Mouse (Mus musculus): ENCODE data around the gene Pax6. TPM values are rescaled to one million over a fixed set of nuclear protein-coding genes. Genes with fewer than 3 reads are reported as not detected.
A peak's percentile ranks its signal among the peaks of the same experiment; 100 is the strongest.

Gene Pax6
- polyA plus RNA-seq, 1 experiment from 2014 or later = 24.7 TPM

- Histone ChIP-seq H3K36me3 (no peaks in the 10 kb centered on the region), H3K27ac (no peak overlapping the region), H3K4me1 (replicated peaks) (peaks cover 57% of the 10 kb centered on the region), H3K27me3 (ENCODE audit: insufficient read depth, poor library complexity, severe bottlenecking) (peaks cover 100% of the 10 kb centered on the region), H3K9me3 (no peaks in the 10 kb centered on the region), H3K4me3 (no peak overlapping the region)
- 11% methylated on average over 5 of the region's 5 CpGs for whole genome bisulfite sequencing
- no peak for DNase-seq (ENCODE audit: low spot score)
Measured at GRCm38 (mm10) chr2:105665491-105666250, 3.0 kb upstream of the Pax6 start.

- Histone ChIP-seq H3K4me3 (0 out of 2 replicates have a peak overlapping the region, but pooled peaks have one; percentile 26), H3K27me3 (ENCODE audit: insufficient read depth, poor library complexity, severe bottlenecking) (peaks cover 100% of the 10 kb centered on the region), H3K27ac (no peak overlapping the region), H3K9me3 (no peaks in the 10 kb centered on the region), H3K36me3 (no peaks in the 10 kb centered on the region), H3K4me1 (replicated peaks) (peaks cover 55% of the 10 kb centered on the region)
- WGBS = 2% methylated on average over 6 of the region's 6 CpGs
- peak; percentile 52 for DNase-seq (ENCODE audit: low spot score)
Measured at GRCm38 (mm10) chr2:105666331-105666730, 2.4 kb upstream of the Pax6 start.

- DNase-seq (ENCODE audit: low spot score) = no peak
- Histone ChIP-seq H3K4me1 (replicated peaks) (peaks cover 54% of the 10 kb centered on the region), H3K27ac (no peak overlapping the region), H3K27me3 (ENCODE audit: insufficient read depth, poor library complexity, severe bottlenecking) (peaks cover 100% of the 10 kb centered on the region), H3K36me3 (no peaks in the 10 kb centered on the region), H3K9me3 (no peaks in the 10 kb centered on the region), H3K4me3 (peak overlapping the region; percentile 26)
- under 1% methylated on average over 41 of the region's 41 CpGs for WGBS
Measured at GRCm38 (mm10) chr2:105666763-105667625, 1.7 kb upstream of the Pax6 start.

GRCm38 (mm10) chr2:105667626-105667950 lies 1.1 kb upstream of the Pax6 start:
- Histone ChIP-seq H3K4me1 (replicated peaks) (peaks cover 60% of the 10 kb centered on the region), H3K9me3 (no peaks in the 10 kb centered on the region), H3K36me3 (no peaks in the 10 kb centered on the region), H3K27me3 (ENCODE audit: insufficient read depth, poor library complexity, severe bottlenecking) (peaks cover 100% of the 10 kb centered on the region), H3K4me3 (no peak overlapping the region; the same call in 1 of the 2 replicates), H3K27ac (no peak overlapping the region)
- WGBS = under 1% methylated on average over 11 of the region's 11 CpGs
- DNase-seq (ENCODE audit: low spot score) = peak; percentile 54

GRCm38 (mm10) chr2:105669371-105669861 lies 716 bp downstream of the Pax6 start:
- Histone ChIP-seq H3K4me1 (replicated peaks) (peaks cover 73% of the 10 kb centered on the region), H3K4me3 (peak overlapping the region; percentile 46), H3K27ac (peak overlapping the region; percentile 64; the same call in 1 of the 2 replicates), H3K27me3 (ENCODE audit: insufficient read depth, poor library complexity, severe bottlenecking) (peaks cover 100% of the 10 kb centered on the region), H3K36me3 (no peaks in the 10 kb centered on the region), H3K9me3 (no peaks in the 10 kb centered on the region)
- DNase-seq (ENCODE audit: low spot score) = peak; percentile 60
- under 1% methylated on average over 35 of the region's 35 CpGs for WGBS

GRCm38 (mm10) chr2:105669881-105670730 lies 1.4 kb downstream of the Pax6 start:
- H3K4me1 ChIP-seq (replicated peaks) = peaks cover 80% of the 10 kb centered on the region
- H3K27ac ChIP-seq = peak overlapping the region; percentile 64

GRCm38 (mm10) chr2:105670731-105671095 lies 2.0 kb downstream of the Pax6 start:
- Histone ChIP-seq H3K4me3 (peak overlapping the region; percentile 46), H3K36me3 (no peaks in the 10 kb centered on the region), H3K27me3 (ENCODE audit: insufficient read depth, poor library complexity, severe bottlenecking) (peaks cover 100% of the 10 kb centered on the region), H3K9me3 (no peaks in the 10 kb centered on the region), H3K4me1 (replicated peaks) (peaks cover 85% of the 10 kb centered on the region), H3K27ac (no peak overlapping the region)
- DNase-seq (ENCODE audit: low spot score) = no peak
- 1% methylated on average over 6 of the region's 6 CpGs for WGBS

More at GRCm38 (mm10) chr2:105669881-105670730, 1.4 kb downstream of the Pax6 start:
- peak; percentile 51 for DNase-seq (ENCODE audit: low spot score)
- Histone ChIP-seq H3K9me3 (no peaks in the 10 kb centered on the region), H3K4me3 (peak overlapping the region; percentile 46), H3K27me3 (ENCODE audit: insufficient read depth, poor library complexity, severe bottlenecking) (peaks cover 100% of the 10 kb centered on the region), H3K36me3 (no peaks in the 10 kb centered on the region)
- 1% methylated on average over 29 of the region's 29 CpGs for WGBS

- WGBS = under 1% methylated on average over 9 of the region's 9 CpGs
- peak; percentile 50 for DNase-seq (ENCODE audit: low spot score)
- Histone ChIP-seq H3K36me3 (no peaks in the 10 kb centered on the region), H3K27ac (peak overlapping the region; percentile 96; the same call in 1 of the 2 replicates), H3K9me3 (no peaks in the 10 kb centered on the region), H3K27me3 (ENCODE audit: insufficient read depth, poor library complexity, severe bottlenecking) (peaks cover 100% of the 10 kb centered on the region), H3K4me3 (peak overlapping the region; percentile 73), H3K4me1 (replicated peaks) (peaks cover 90% of the 10 kb centered on the region)
Measured at GRCm38 (mm10) chr2:105671116-105671797, 2.6 kb downstream of the Pax6 start.

- Histone ChIP-seq H3K4me3 (peak overlapping the region; percentile 73), H3K9me3 (no peaks in the 10 kb centered on the region), H3K27ac (peak overlapping the region; percentile 96), H3K27me3 (ENCODE audit: insufficient read depth, poor library complexity, severe bottlenecking) (peaks cover 100% of the 10 kb centered on the region), H3K4me1 (replicated peaks) (peaks cover 90% of the 10 kb centered on the region), H3K36me3 (no peaks in the 10 kb centered on the region)
- WGBS = under 1% methylated on average over 25 of the region's 25 CpGs
- peak; percentile 63 for DNase-seq (ENCODE audit: low spot score)
Measured at GRCm38 (mm10) chr2:105671798-105672595, 3.3 kb downstream of the Pax6 start.

GRCm38 (mm10) chr2:105672596-105672960 lies 3.9 kb downstream of the Pax6 start:
- DNase-seq (ENCODE audit: low spot score) = peak; percentile 41
- H3K4me1 ChIP-seq (replicated peaks) = peaks cover 85% of the 10 kb centered on the region
- peak overlapping the region; percentile 73 for H3K4me3 ChIP-seq
- H3K27me3 ChIP-seq (ENCODE audit: insufficient read depth, poor library complexity, severe bottlenecking) = peaks cover 100% of the 10 kb centered on the region
- peak overlapping the region; percentile 96 for H3K27ac ChIP-seq
- WGBS = under 1% methylated on average over 16 of the region's 16 CpGs
- no peaks in the 10 kb centered on the region for H3K36me3 ChIP-seq
- no peaks in the 10 kb centered on the region for H3K9me3 ChIP-seq

GRCm38 (mm10) chr2:105673054-105673453 lies 4.4 kb downstream of the Pax6 start:
- H3K9me3 ChIP-seq = no peaks in the 10 kb centered on the region
- H3K36me3 ChIP-seq = no peaks in the 10 kb centered on the region
- H3K27ac ChIP-seq = peak overlapping the region; percentile 96
- peak; percentile 27 for DNase-seq (ENCODE audit: low spot score)
- H3K27me3 ChIP-seq (ENCODE audit: insufficient read depth, poor library complexity, severe bottlenecking) = peaks cover 100% of the 10 kb centered on the region
- H3K4me3 ChIP-seq = peak overlapping the region; percentile 73
- WGBS = under 1% methylated on average over 6 of the region's 6 CpGs
- peaks cover 82% of the 10 kb centered on the region for H3K4me1 ChIP-seq (replicated peaks)
